Mouse (Mus musculus) thymus, adult 2 months (tissue): Measurements from ENCODE around the gene Batf2.

Experiments
- CTCF ChIP-seq: fragments of 200-500 bp; IDR thresholded peaks from 2 replicates; pipeline ENCODE4 v1.5.1; 2012; ENCODE audit warnings: mild to moderate bottlenecking, control low read depth, low read length, moderate library complexity, borderline replicate concordance; ENCODE audit not compliant: control insufficient read depth, poor library complexity, insufficient read depth; ENCODE audit errors: extremely low read depth
- POLR2A ChIP-seq: fragments of 200-500 bp; IDR thresholded peaks from 2 replicates; pipeline ENCODE4 v1.6.1; 2012; ENCODE audit warnings: mild to moderate bottlenecking, low read length, control low read depth, moderate library complexity; ENCODE audit not compliant: control insufficient read depth, poor library complexity, insufficient read depth; ENCODE audit errors: extremely low read depth

- no peak for TF ChIP-seq POLR2A
- TF ChIP-seq CTCF = no peak
Observed at GRCm38 (mm10) chr19:6163872-6164547, 23.2 kb downstream of the Batf2 start.
